Mouse (Mus musculus): ENCODE results near the gene Atxn7l1.

DNA sequence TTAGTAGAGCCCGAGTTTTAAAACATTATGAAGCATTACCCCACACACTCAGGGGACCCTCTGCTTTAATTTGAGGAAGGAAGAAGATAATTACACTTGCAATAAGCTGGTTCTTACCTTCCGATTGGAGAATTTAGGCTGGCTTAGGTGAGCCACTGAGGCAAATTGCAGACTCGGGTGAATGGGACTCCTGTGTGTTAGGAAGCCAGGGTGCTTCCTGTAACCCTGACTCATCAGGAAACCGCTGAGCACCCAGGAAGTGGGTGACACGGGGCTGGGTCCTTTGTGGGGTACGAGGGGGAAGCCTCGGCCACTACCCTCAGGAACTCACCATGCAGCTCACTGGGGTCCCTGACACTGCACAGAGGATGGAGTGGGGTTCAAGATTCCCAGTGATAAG, 12.9 kb downstream of the Atxn7l1 start:
- TF ChIP-seq POLR2A (IDR thresholded peaks at IDR 0.05; ENCODE audit: borderline replicate concordance, extremely low read depth, low read depth, low read length) = no peak
- no peak for TF ChIP-seq CTCF (IDR thresholded peaks at IDR 0.05; ENCODE audit: insufficient read depth, low read length)

Data from lung, adult 2 months (tissue).